Mouse (Mus musculus) cerebellum, adult 9-11 months (tissue): ENCODE measurements around the gene Pole4.
A peak's percentile ranks its signal among the peaks of the same experiment; 100 is the strongest.

ENCODE experiments used
- DNase-seq: peaks from one replicate; pipeline ENCODE4 v3.0.0; 2022

Gene Pole4

GRCm38 (mm10) chr6:82705221-82705620, at the start of gene Pole4:
TSS of gene Pole4 (minus strand) at chr6:82705365.
- no peak for DNase-seq

DNA sequence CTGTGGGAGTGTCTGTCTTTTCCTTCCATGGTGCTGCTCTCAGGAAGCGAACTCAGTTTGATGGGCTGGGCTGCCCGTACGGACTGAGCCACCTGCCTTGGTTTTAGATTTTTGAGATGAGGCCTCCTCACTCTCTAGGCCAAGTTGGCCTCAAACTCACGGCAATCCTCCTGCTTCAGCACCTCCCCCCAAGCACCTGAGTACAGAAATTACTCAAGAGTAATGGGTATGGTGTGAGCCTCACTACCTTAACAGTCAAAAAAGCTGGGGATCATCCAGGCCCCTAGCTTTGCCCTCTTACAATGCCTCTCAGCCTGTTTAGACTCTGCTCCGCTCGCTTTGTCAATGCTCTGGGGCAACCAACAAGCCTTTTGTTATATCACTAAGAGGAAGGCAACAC, 49.6 kb upstream of the Pole4 start:
- DNase-seq: no peak

- peak; percentile 39 for DNase-seq
Measured at GRCm38 (mm10) chr6:82753638-82754361, 48.6 kb upstream of the Pole4 start.

DNA sequence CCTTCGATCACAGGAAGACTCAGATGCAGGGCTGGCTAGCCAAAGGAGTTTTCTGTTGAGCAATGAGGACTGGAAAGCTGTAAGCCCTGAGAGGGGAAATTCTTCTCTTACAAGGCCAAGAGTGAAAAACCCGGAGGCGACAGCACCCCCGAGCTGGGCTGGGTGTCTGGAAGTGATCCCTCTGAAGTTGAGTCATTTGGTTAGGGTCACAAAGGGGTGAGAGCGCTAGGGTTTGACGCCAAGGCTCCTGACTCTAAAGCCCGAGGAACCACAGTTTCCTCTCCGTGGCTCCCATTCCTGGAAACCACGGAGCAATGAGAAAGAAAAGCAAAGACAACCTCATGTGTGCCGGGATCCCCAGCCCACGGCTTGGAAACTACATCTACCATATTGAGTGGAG, 47.9 kb upstream of the Pole4 start:
- DNase-seq: no peak

- no peak for DNase-seq
Measured at GRCm38 (mm10) chr6:82751791-82752190, 46.6 kb upstream of the Pole4 start.

DNA sequence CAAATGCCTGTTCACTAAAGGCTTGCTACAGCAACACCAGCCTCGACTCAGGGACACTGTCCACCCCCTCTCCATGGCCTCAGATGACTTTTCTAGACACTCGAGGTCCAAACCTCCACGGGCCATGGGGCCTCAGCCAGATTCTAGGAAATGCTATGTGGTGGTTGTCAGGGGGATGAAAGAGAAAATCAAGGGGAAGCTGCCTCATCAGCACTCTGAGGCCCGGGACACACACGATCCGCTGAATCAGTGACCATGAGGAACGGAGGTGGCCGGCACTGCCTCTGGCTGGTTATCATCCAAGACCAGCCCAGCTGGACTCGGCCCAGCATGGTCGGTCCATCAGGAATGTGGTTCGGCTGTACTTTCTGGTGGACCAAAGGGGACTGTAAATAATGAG, 45.9 kb upstream of the Pole4 start:
- DNase-seq: peak; percentile 46

DNA sequence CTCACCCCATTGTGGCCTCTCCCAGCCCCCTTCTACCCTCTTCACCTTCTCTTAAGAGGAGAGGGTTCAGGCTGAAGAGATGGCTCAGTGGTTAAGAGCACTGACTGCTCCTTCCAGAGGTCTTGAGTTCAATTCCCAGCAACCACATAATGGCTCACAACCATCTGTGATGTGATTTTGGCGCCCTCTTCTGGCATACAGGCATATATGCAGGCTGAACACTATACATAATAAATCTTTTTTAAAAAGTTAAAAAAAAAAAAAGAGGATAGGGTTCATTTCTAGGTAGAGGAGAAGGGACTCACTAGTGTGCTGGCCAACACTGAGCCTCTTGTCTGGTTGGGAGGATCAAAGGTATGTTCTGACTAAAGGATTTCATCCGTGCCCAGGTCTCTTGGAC, 44.9 kb upstream of the Pole4 start:
- DNase-seq: no peak

DNA sequence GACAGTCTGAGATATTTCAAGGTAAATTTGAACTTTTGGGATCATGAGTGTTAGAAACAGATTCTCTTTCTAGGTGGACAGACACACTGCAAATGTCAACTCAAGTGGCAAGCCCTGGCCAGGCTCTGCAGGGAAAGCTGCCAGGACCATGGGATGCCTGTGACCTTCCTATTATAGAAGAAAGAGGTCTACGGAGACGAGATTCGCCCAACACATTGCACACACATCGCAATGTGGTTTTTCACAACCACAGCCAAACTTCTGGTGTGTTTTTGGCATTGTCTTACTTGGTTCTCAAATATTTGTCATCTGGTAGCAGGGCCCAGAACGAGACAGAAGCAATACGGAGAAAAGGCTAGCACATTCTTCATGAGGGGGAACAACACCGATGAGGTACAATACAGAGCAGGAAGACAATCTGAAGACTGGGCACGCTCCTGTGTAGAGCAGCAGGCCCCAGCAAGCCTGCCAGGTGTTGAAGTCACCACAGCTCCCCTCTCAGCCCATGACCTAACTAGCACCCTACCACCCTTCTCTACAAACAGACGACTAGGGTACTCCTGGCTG, 43.0 kb upstream of the Pole4 start:
- DNase-seq: no peak

DNA sequence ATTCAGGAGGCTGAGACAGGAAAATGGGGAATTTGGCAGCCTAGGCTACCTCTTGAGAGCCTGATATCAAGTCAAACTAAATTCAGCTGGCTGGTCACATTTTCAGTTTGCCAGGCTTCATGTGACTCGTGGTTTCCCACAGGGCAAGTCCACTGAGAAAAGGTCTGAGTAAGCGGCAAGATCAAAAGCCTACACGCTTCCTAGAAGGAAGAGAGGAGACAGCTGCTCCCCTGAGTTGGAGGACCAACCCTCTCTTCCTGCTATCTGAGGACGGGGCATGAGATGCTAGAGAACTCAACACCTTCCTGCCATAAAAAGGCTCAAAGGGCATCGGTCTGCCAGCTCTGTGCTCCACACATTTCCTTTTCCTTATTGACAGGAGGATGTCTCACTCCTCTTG, 41.9 kb upstream of the Pole4 start:
- DNase-seq: no peak

DNA sequence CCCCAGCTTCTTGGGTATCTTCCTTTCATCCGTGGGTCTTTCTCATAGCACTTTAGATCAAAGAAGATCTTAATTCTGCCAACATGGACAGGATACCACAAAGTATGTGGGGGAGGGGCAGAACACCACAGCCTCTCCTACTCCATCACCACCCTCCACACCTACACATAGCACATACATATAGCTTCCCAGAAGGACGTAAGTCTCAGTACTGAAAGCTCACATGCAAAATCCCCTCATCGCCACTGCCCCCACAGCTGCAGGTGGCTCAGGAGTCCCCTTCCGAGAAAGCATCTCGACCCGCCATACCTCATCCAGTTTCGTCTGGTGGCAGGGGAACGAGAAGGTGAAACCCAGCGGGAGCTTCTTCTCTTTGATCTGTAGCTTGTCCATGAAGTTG, 39.4 kb upstream of the Pole4 start:
- no peak for DNase-seq

GRCm38 (mm10) chr6:82741518-82741880, 36.3 kb upstream of the Pole4 start:
- no peak for DNase-seq

DNA sequence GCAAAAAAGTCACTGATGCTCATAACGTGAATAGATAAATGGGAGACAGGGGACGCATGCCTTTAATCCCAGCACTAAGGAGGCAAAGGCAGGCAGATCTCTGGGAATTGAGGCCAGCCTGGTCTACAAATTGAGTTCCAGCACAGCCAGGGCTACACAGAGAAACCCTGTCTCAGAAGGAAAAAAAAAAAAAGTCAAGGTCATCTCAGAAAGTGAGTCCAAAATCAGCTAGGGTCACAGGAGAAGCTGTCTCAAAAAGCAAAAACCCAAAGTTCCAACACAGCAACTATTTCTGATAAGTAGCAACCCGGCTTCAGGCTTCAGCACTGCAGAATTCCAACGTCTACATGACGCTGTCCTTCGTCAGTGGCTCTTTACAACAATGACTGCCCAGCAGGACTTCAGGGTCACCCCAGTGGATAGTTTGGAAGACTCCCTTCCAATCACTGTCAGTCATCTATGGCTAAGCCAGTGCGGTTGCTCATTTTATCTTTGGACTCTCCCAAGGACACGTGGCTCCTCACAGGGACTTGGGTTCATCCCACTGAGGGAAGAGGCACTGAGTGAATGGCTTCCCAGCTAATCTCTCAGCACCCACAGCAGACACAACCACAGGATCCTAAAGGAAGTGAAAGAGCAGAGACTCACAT, 35.8 kb upstream of the Pole4 start:
- no peak for DNase-seq

- peak; percentile 47 for DNase-seq
Measured at GRCm38 (mm10) chr6:82740269-82740668, 35.1 kb upstream of the Pole4 start.

DNA sequence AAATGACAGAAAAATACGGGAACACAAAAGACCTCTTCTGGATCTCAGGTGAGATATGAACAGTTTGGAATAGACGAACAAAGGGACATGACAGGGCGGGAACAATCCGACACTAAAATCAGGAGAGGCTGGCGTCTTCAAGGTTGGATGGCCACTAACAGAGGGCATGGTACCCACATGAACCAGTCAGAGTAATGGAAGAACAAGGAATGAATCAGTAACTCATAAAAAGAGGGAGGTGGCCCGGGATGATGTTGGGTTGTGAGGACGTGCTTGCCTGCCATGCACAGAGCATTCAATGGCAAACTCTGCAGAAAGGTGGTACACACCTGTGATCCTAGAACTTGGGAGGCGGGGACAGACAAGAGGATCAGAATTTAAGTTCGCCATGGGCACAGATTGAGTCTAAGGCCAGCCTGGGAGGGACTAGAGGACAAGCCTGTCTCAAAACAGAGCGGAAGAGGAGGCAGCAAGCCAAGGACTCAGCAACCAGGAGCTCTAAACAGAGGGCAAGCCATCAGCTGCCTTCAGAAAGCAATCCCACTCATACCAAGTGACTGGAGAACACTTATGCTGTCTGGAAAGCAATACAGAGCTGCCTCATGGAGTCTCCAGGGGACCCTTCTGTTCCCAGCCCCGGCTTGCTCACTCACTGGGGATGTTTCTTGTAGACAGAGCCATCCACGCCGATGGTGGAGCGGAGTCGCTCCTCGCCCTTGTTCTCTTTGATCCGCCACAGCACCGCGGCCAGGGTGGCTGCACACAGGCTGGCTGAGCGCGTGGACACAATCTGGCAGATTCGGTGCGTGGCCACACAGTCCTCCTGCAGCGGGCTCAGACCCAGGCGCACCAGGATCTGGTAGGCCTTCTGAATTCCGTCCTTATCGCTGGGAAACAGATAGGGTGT, 32.7 kb upstream of the Pole4 start:
- DNase-seq: no peak

DNA sequence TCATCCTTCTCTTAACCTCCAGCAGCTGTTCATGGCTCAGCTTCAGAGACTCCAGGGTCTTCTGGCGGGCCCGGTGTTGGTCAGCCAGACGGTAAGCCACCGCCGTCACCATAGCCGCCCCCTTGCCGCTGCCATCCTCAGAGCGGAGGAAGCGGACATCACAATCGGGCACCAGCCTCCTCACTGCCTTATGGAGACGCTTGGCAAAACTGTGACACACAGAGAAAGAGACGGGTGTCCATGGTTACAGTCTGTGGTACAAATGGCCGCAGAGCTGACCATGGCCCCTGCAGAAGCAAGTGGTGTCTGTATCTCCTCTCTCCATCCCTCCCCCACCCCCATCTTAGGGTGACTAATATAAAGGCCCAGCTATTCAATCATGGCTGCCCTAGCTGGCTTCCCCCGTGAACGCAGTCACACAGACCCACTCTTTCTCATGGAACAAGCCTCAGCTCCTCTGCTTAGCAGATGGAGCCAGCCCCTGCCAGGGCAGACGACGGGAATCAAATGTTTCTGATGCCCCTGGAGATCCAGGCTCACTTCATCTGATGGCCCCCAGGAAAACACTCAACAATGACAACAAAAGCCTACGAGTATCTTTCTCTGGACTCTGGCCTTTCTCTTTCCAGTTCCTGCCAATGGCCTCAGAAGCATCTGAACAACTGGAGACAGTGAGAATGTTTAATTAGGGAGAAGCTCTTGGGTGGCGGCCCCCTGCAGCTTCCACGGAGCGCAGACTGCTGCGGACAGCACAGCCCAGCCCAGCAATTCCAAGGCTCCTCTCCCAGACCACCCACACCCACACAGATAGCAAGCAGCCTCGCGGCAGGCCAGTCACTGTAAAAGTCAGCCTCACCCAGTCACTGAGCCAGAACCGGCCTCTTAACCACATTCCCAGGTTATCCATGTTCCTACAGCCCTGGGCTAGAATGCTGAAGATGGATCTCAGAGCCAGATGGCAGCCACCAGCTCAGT, 31.7 kb upstream of the Pole4 start:
- DNase-seq: no peak

DNA sequence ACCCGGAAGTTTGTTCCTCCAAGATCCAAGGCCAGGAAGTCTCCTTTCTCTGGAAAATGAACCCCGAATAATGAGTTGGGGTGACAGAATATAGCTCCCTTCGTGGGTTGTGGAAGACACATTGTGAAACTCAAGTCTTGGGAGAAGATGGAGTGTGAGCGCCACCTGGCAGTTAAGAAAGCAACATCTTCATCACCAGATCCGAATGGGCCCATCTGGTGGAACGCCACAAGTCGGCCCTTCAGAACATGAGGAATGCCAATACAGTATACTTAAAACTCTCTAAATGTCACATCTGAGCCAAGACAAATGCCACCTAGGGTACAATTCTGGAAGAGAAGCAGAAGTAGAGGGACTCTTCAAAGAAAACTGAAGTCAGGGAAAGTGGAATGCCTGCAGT, 30.2 kb upstream of the Pole4 start:
- DNase-seq: no peak

GRCm38 (mm10) chr6:82728635-82729034, 23.5 kb upstream of the Pole4 start:
- DNase-seq: no peak

DNA sequence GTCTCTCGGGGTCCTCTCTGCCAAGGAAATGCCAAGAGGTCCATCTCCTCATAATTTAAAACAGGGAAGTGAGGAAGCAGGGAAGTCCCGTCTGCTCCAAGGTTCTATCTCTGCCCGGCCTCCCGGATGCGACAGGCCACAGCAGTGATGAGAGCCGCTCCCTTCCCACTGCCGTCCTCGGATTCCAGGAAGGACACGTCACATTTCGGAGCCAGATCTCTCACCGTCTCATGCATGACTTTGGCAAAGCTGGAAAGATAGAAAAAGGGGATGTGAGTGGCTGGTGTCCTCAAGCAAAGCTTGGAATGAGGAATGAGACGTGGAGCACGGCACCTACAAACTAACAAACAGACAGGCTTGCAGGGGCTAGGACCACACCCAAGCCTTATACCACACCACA, 22.0 kb upstream of the Pole4 start:
- DNase-seq: no peak

DNA sequence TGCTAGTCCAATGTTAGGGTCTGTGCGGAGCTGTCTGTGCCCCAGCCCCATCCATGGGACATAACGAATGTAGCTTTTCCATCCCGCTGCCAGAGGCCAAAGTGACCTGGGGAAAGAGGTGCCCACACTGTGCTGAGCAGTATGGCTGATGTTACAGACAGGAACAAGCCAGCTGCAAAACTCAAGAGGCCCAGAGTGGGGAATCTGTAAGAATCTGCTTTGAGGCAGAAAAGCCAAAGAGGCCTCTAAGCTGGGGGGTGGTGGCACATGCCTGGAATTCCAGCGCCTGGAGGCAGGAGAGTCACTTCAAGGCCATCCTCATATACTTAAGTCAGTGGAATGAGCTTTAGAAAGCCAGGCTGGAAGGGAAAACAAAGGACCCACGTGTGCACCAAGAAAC, 18.2 kb upstream of the Pole4 start:
- no peak for DNase-seq

DNA sequence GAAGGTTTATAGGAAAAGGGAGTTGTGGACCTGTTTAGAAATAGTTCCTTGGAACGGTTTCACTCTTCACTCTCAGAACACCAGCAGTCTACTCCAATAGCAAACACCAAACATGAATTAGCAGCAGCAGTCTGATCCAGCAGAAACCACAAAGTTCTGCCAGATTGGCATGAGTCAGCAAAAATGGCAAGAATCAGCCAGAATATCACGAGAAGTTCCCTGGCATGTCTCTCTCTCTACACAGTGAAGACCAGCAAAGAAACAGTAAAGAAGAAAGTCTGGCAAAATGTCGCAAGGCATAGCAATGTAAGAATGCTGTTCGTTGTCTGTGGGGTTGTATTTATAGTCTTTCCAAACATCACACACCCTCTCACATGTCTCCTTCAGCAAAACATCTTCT, 11.0 kb upstream of the Pole4 start:
- no peak for DNase-seq

GRCm38 (mm10) chr6:82715653-82716052, 10.5 kb upstream of the Pole4 start:
- no peak for DNase-seq

- DNase-seq: no peak
Measured at GRCm38 (mm10) chr6:82715253-82715652, 10.1 kb upstream of the Pole4 start.
